Mouse (Mus musculus) monocyte, adult 2 months (primary cell): ENCODE measurements around the gene Alox5.

Experiments used
- DNase-seq, 2 experiments: peaks; one replicate each; pipeline ENCODE4 v3.0.0; 2022; ENCODE audit warnings: low spot score in 2 of 2, low read depth in 1 of 2

Gene Alox5

DNA sequence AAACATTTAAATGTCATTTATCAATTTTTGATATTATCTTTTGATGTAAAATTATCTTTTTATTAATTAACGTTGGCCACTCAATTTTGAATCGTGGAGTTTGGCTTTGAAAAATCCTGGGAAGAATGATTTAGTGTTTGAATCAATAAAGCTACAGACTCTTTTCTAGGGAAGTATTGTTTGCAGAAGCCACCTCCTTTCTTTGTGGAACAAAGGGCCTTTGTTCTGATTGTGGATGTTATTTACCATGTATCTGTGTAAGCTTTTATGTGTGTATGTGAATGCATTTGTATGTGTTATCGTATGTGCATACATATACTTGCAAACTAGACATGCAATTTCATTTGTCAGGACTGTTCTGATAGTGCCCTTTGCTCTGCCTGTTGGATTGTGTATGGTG is 74.5 kb downstream of the Alox5 start:
- no peak for DNase-seq

GRCm38 (mm10) chr6:116386045-116386415 is 74.9 kb downstream of the Alox5 start:
- no peak for DNase-seq

DNA sequence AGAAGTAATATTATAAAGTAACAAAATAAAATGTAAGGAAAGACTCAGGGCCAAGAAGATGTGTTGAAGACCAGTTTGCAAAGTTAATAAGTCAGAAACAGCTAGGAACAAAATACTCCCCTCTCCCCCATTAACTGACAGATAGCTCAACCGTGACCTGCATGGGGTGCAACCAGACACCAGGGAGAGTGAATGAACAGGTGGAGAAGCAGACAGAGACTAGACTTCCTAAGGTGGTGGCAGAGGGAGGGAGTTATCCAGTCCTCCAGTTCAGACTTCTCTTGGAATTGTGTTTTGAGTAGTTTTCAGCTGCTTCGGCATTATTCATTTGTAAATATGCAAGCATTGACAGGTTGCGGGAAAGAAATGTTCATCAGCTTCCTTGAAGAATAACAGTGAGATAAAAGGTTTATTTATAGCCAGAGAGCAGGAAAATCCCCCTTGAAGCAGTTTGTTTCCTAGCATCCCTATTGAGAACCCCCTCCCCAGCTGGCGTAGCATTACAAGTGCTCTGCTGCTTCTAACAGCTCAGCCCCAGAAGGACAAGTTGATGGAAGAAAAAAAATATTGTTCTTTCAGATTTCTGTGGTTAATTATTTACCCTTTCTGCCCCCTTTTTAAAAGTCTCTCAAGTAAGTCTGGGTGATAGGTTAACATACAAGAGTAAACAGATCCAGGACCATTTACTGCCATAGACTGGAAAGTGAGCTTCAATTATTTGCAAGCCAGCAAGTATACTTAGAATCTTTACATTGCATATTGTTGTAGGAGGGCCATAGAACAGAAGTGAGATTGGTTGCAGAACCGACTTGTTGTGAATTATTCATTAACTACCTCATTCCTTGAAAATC is 75.6 kb downstream of the Alox5 start:
- no peak for DNase-seq

DNA sequence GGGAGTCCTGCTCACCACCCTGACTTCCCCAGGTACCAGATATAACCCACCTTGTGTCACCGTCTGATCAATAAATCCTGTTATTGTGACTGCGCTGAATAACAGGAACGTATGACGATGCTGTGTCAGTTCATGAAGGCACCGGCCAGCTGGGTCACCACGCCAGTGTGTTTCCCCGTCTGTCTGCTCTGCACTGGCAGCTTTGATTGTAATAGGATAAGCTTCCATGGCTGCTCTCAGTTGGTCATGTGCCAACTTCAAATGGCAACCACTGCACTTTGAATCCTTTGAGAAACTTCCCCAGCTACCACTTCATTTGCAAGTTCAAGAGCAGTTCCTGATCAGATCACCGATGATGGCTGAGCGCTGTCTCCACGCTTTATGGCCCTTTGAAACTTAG is 77.4 kb downstream of the Alox5 start:
- DNase-seq = no peak

DNA sequence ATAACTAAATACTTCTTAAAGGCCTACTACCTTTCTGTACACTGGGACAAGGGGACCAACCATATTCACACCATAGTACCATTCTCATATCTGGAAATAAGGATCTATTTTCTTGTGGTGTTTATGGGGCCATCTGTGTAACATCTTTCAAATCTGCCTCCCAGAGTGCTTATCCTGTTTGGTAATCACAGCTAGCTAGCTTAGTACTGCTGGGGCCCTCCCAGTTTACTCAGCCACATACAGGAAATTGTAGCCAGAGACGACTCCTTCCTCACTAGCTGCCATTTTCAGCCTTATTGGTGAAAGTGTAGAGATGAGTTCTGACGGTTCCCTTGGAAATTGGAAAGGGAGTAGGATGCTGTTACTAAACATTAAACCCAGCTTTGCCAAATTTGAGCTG is 79.4 kb downstream of the Alox5 start:
- DNase-seq = no peak

DNA sequence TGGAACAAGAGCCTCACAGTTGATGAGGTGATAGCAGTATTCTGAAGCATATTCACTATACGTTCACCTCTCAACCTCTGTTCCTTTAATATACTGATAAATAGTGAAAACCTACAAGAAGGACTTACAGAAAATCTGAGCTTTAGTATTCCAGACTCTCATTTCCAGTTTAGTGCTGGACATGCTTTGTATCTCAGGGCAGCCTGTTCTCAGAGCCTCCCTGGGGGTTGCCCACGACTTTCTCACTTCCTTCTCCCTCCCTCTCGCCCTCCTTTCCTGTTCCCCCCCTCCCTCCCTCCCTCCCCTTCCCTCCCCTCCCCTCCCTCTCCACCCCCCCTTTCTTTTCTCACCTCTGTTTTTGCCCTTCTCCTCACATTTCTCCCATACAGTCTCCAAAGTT is 80.8 kb downstream of the Alox5 start:
- no peak for DNase-seq

DNA sequence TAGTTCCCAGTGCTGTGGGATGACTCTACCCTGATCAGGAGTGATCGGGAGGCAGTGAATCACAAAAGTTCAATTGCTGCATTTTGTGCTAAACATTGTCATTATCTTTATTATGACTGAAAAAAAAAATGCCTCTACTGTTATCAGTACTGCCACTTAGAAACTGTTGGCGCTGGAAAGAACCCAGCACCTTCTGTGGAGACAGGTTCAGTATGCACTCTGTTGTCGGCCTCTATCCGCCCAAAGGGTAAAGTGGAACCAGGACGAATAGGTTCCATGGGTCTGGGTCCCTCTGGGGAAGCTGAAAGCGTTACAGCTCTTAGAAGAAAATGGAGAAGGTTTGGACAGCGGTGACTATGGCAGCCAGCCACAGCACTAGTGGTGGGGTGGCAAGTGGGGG is 82.1 kb downstream of the Alox5 start:
- DNase-seq = no peak

- DNase-seq = no peak
These were observed 86.4 kb downstream of the Alox5 start for GRCm38 (mm10) chr6:116374618-116375017.

DNA sequence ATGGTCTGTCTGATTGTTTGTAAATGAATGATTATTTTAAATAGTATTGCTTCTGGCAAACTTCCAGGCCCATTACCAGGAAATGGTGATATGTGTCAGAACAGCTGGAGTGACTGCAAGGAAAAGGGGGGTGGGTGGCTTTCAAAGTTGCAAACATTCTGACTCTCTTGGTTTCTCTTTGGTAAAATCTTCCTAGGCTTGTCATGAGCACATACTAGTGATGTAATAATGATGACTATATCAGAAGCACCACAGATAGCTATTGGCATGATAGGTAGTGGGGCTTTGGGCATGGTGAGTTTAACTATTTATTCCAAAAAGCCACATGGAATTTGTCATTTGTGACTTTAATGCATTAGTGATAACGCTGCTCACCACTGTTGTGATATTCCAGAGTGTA is 86.8 kb downstream of the Alox5 start:
- DNase-seq = no peak

GRCm38 (mm10) chr6:116371500-116371899 is 89.5 kb downstream of the Alox5 start:
- DNase-seq = no peak

- no peak for DNase-seq
These were observed 90.6 kb downstream of the Alox5 start for GRCm38 (mm10) chr6:116370216-116370976.

DNA sequence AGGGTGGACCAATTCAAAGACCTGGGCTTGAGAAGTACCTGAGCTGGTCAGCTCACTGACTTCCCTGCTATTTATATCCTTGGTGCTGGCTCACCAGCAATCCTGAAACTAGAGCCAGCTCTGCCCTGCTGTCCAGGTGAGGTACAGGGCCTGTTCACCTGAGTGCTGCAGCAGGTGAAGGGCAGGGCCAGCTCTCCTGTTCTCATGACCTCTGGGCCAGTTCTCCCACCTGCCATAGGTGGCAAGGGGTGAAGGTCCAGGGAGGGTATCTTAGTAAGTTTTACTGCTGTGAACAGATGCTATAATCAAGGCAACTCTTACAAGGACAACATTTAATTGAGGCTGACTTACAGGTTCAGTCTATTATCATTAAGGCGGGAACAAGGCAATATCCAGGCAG is 91.2 kb downstream of the Alox5 start:
- no peak for DNase-seq

- no peak for DNase-seq
These were observed 93.0 kb downstream of the Alox5 start for GRCm38 (mm10) chr6:116367971-116368370.

- no peak for DNase-seq
These were observed 99.0 kb downstream of the Alox5 start for GRCm38 (mm10) chr6:116361993-116362392.

- DNase-seq = no peak
These were observed 99.5 kb downstream of the Alox5 start for GRCm38 (mm10) chr6:116361463-116361862.
